Mouse (Mus musculus) liver, embryonic 12.5 days (tissue): ENCODE measurements around the gene Rpl18. TPM values are rescaled to one million over a fixed set of nuclear protein-coding genes. Genes with fewer than 3 reads are reported as not detected.
A peak's percentile ranks its signal among the peaks of the same experiment; 100 is the strongest.

Experiments
- ATAC-seq: fragments of 200-750 bp; cut with Nextera tagmentation; 2 replicates; pipeline ENCODE4 v1.8.0; 2017; ENCODE audit warnings: moderate number of reproducible peaks, mild to moderate bottlenecking, moderate library complexity
- H3K27ac ChIP-seq: fragments of 300-500 bp; sonication (generic); 2 replicates; pipeline ENCODE4 v1.5.1; 2016; ENCODE audit warnings: mild to moderate bottlenecking
- H3K27me3 ChIP-seq: fragments of 300-500 bp; sonication (generic); replicated peaks from 2 replicates; pipeline ENCODE4 v1.6.1; 2016; ENCODE audit warnings: mild to moderate bottlenecking, moderate library complexity
- H3K36me3 ChIP-seq: fragments of 300-500 bp; sonication (generic); 2 replicates; pipeline ENCODE4 v1.6.1; 2016; ENCODE audit warnings: mild to moderate bottlenecking, moderate library complexity
- H3K4me1 ChIP-seq: fragments of 300-500 bp; sonication (generic); 2 replicates; pipeline ENCODE4 v1.6.1; 2016
- H3K4me2 ChIP-seq: fragments of 300-500 bp; sonication (generic); 2 replicates; pipeline ENCODE4 v1.6.1; 2016; ENCODE audit warnings: mild to moderate bottlenecking, moderate library complexity
- H3K4me3 ChIP-seq: fragments of 300-500 bp; sonication (generic); 2 replicates; pipeline ENCODE4 v1.5.1; 2016; ENCODE audit warnings: mild to moderate bottlenecking, moderate library complexity
- H3K9ac ChIP-seq: fragments of 300-500 bp; sonication (generic); 2 replicates; pipeline ENCODE4 v1.6.1; 2016; ENCODE audit warnings: mild to moderate bottlenecking, moderate library complexity
- H3K9me3 ChIP-seq: fragments of 300-500 bp; sonication (generic); replicated peaks from 2 replicates; pipeline ENCODE4 v1.6.1; 2016; ENCODE audit warnings: mild to moderate bottlenecking, moderate library complexity
- WGBS: fragments of 180-500 bp; shearing (Covaris S2); methylation state at CpG from one replicate; pipeline ENCODE4 v1.1.7; 2016; ENCODE audit not compliant: insufficient replicate concordance; 5-methylcytosine and 5-hydroxymethylcytosine counted together
- polyA plus RNA-seq: library from polyadenylated mRNA; unstranded; fragments of >200 nt; fragmentation: Nextera tagmentation; extraction: Ambion mirVana; gene quantifications from 2 replicates; pipeline ENCODE4 v1.2.1, GENCODE M21; 2016

Rpl18 gene
- polyA plus RNA-seq, 1 experiment from 2014 or later, result 939 TPM

DNA sequence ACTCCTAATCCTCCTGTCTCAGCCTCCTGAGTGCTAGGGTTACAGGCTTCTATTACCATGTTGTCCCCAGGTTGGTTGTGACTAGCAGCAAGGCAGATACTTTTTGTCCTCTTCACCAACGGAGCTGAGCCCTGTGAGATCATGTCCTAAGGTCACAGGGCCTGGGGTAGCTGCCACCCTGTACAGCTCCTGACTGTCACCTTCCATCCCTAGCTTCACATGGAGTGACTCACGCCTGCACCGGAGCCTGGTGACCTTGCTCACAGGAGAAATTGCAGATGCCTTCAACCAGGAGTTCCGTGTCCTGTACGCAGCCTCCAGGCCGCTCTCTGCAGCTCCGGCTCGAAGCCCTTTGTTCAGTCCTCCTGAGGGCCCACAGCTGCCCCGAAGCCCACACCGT lies 11.2 kb downstream of the Rpl18 start:
- Histone ChIP-seq H3K9me3 (no peaks in the 10 kb centered on the region), H3K9ac (no peak overlapping the region), H3K4me1 (peaks cover 22% of the 10 kb centered on the region), H3K27ac (no peak overlapping the region), H3K4me2 (no peak overlapping the region), H3K27me3 (no peaks in the 10 kb centered on the region), H3K4me3 (no peak overlapping the region), H3K36me3 (peaks cover 79% of the 10 kb centered on the region)
- no peak for ATAC-seq
- WGBS, result 89% methylated on average over 10 of the region's 10 CpGs

DNA sequence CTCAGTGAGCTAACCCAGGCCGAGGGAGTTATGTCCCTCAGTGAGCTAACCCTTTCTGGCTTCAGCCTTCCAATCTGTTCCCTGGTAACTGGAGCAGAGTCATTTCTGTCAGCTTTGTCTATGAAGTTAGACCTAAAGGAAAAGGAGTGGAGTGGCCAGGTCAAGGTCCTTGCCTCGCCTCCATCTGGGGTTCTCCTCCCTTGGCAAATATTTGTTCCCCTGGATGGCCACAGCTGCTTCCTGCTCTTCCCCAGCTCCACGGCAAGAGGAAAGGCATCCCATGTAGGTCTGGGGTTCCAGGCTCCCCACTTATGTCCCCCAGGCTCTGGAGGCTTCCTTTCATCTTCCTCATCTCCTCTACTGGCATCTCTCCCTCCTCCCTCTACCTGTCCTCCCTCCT lies 12.4 kb downstream of the Rpl18 start:
- ATAC-seq, result no peak
- Histone ChIP-seq H3K27me3 (no peaks in the 10 kb centered on the region), H3K4me2 (no peak overlapping the region), H3K4me3 (no peak overlapping the region), H3K9ac (no peak overlapping the region), H3K36me3 (peaks cover 67% of the 10 kb centered on the region), H3K27ac (no peak overlapping the region), H3K4me1 (peaks cover 22% of the 10 kb centered on the region), H3K9me3 (no peaks in the 10 kb centered on the region)
- WGBS, result 68% methylated on average over 3 of the region's 3 CpGs

DNA sequence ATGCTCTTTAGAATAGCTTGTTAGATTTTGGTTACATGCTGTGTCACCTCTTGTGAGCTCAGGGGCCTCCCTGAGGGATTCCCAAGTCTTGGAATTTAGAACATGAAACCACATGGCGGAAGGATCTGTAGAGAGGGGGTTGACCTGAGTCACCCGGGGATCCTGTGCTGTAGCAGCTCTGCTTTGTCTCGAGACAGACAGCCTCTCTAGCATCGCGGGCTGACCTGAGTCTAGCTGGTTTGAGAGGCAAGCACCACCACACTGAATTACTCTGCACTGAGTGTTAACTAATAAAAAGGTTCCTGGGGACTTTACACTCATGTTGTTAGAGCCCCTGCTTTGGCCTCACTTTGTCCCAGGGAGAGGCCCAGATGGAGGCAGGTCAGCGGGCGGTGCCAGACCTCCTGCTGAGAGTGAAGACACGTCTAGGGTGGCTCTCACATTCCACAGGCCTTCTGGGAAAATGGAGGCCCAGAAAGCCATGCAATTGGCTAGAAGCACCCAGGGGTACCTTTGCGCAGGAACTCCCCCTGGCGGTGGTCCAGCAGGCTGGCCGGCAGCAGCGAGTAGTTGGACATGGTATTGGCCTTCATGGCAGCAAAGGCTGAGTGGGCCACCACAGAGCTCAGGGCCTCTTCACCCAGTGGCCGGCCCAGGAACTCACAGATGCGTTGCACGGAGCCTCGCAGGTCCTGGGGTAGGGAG lies 15.6 kb downstream of the Rpl18 start:
- H3K4me3 ChIP-seq, result no peak overlapping the region
- H3K36me3 ChIP-seq, result peaks cover 35% of the 10 kb centered on the region
- H3K4me1 ChIP-seq, result peaks cover 22% of the 10 kb centered on the region
- H3K27ac ChIP-seq, result no peak overlapping the region; the same call in 1 of the 2 replicates
- H3K9ac ChIP-seq, result no peak overlapping the region
- H3K27me3 ChIP-seq, result no peaks in the 10 kb centered on the region
- H3K9me3 ChIP-seq, result no peaks in the 10 kb centered on the region
- H3K4me2 ChIP-seq, result no peak overlapping the region
- WGBS, result 20% methylated on average over 16 of the region's 16 CpGs
- ATAC-seq, result peak; percentile 31

DNA sequence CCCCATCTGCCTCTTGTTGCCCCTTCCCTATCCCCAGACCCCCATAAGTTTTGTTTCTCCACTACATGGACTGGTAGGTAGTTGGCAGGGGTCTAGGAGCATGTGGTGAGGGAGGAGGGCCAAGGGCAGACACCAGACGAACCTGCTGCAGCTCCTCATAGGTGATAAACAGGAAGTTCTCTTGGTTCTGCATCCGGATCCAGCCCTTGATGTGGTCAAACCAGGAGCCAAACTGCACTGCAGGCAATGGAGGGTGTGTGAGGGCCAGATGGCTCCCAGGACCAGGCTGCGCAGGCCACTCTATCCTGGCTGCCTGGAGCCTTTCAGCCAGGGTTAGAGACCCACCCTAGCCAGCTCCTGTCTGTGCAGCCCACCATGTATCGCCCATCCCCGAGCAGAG lies 18.2 kb downstream of the Rpl18 start:
- 46% methylated on average over 5 of the region's 5 CpGs for WGBS
- Histone ChIP-seq H3K4me2 (no peak overlapping the region), H3K4me1 (peaks cover 22% of the 10 kb centered on the region), H3K27me3 (no peaks in the 10 kb centered on the region), H3K9me3 (no peaks in the 10 kb centered on the region), H3K9ac (no peak overlapping the region), H3K4me3 (no peak overlapping the region), H3K36me3 (peaks cover 11% of the 10 kb centered on the region), H3K27ac (no peak overlapping the region)
- no peak for ATAC-seq

DNA sequence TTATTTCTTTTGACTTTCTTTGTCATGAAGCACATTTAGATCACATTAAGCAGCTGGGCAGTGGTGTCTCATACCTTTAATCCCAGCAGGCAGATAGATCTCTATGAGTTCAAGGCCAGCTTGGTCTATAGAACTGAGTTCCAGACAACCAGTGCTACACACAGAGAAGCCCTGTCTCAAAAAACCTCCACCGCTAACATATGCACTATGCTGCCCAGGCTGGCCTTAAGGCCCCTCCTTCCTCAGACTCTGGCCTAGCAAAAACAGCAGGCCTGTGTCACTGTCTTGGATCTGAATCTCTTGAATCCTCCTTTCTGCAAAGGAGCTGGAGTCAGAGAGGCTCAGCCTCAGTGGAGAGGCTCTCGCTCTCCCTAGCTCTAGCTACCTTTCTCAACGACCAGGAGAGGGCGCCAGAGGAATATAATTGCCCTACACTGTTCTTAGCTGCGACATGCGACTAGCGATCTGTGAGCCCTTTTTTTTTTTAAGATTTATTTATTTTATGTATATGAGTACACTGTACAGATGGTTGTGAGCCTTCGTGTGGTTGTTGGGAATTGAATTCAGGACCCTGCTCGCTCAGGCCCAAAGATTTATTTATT lies 24.0 kb downstream of the Rpl18 start:
- Histone ChIP-seq H3K27me3 (peaks cover 26% of the 10 kb centered on the region; the same call in 1 of the 2 replicates), H3K27ac (no peak overlapping the region), H3K9me3 (no peaks in the 10 kb centered on the region), H3K4me2 (no peak overlapping the region), H3K4me1 (peaks cover 17% of the 10 kb centered on the region), H3K9ac (no peak overlapping the region), H3K4me3 (no peak overlapping the region), H3K36me3 (no peaks in the 10 kb centered on the region)
- ATAC-seq, result no peak
- WGBS, result 6% methylated on average over 9 of the region's 9 CpGs

DNA sequence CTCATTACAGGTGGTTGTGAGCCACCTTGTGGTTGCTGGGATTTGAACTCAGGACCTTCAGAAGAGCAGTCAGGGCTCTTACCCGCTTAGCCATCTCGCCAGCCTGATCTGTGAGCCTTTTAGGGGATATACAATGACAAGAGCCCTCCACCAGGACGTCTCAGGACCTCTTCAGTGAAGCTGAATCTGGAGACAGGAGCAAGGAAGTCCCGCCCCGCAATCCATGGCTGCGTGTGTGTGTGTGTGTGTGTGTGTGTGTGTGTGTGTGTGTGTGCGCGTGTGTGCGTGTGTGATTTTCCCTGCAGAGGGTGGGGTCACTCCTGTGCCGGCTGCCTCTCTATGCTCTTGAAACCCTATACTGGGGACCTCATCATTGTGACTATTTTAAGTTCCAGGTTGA lies 24.6 kb downstream of the Rpl18 start:
- Histone ChIP-seq H3K4me3 (no peak overlapping the region), H3K9ac (no peak overlapping the region), H3K4me1 (peaks cover 17% of the 10 kb centered on the region), H3K36me3 (no peaks in the 10 kb centered on the region), H3K27ac (no peak overlapping the region), H3K27me3 (peaks cover 26% of the 10 kb centered on the region; the same call in 1 of the 2 replicates), H3K9me3 (no peaks in the 10 kb centered on the region), H3K4me2 (no peak overlapping the region)
- ATAC-seq, result no peak
- 60% methylated on average over 10 of the region's 10 CpGs for WGBS

DNA sequence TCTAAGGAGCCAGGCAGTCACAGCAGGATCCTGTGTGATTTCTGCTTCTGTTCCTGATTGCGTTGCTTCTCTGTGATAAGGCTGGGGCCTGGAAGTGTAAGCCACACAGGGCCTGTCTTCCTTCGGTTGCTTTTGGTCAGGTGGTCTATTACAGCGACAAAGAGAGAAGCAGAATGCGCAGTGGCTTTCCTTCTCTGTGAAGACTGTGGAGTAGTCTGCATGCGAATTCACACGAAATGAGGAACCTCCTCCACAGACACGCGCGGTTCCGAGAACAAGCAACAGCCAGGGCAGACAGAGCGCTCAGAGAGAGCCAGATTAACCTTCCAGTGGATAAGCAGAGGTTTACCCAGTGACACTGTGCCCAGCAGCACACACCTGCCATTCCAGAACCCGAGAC lies 26.1 kb downstream of the Rpl18 start:
- Histone ChIP-seq H3K36me3 (no peaks in the 10 kb centered on the region), H3K4me2 (peak overlapping the region; percentile 52), H3K27ac (no peak overlapping the region), H3K4me3 (no peak overlapping the region; the same call in 1 of the 2 replicates), H3K9me3 (no peaks in the 10 kb centered on the region), H3K4me1 (peaks cover 17% of the 10 kb centered on the region), H3K9ac (no peak overlapping the region), H3K27me3 (peaks cover 31% of the 10 kb centered on the region)
- 39% methylated on average over 12 of the region's 12 CpGs for WGBS
- ATAC-seq, result no peak

DNA sequence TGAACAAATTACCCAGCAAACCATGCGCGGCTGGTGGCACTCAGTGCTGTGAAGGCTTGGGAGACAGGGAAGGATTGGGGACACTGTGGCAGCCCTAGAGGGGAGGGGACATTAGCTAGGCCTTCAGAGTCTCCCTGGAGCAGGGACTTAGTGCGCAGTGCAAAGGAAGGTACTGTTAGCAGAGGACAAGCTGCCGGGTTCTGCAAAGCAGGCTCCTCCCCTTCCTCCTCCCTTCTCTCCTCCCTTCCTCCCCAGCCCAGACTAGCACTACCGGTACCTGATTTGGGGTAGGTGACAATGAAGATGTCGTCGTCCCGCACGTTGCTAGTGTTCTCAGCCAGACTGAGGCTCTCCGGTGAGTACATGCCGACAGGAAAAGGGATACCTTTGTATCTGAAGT lies 26.5 kb downstream of the Rpl18 start:
- H3K4me2 ChIP-seq, result peak overlapping the region; percentile 52
- H3K27ac ChIP-seq, result no peak overlapping the region
- no peaks in the 10 kb centered on the region for H3K36me3 ChIP-seq
- 0 out of 2 replicates have a peak, but pooled peaks cover 3% of the 10 kb centered on the region for H3K9me3 ChIP-seq
- WGBS, result 28% methylated on average over 11 of the region's 11 CpGs
- H3K4me3 ChIP-seq, result peak overlapping the region; percentile 22; the same call in 1 of the 2 replicates
- peaks cover 31% of the 10 kb centered on the region for H3K27me3 ChIP-seq
- peaks cover 17% of the 10 kb centered on the region for H3K4me1 ChIP-seq
- no peak; the same call in 1 of the 2 replicates for ATAC-seq
- no peak overlapping the region for H3K9ac ChIP-seq

DNA sequence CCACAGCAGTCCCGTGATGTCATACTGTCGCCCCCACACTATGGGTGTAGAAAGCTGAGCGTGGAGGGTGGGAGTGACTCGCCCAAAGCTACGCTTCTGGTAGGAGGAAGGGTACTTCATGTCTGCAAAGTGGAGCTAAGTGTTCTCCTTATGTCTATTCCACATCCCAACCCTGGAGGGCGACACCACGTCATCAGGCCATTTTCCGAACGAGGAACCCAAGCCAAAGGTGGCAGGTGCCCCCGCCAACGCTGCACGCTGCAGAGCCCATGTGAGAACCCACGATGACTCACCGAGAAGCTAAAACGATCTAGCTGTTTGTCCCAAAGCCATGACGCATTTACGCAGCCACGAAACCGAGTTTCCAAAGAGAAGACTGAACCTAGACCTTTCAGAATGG lies 27.1 kb downstream of the Rpl18 start:
- ATAC-seq, result no peak
- 29% methylated on average over 19 of the region's 19 CpGs for WGBS
- H3K4me2 ChIP-seq, result peak overlapping the region; percentile 52
- H3K9ac ChIP-seq, result no peak overlapping the region
- no peak overlapping the region for H3K27ac ChIP-seq
- peaks cover 17% of the 10 kb centered on the region for H3K4me1 ChIP-seq
- 0 out of 2 replicates have a peak, but pooled peaks cover 4% of the 10 kb centered on the region for H3K9me3 ChIP-seq
- H3K36me3 ChIP-seq, result no peaks in the 10 kb centered on the region
- peak overlapping the region; percentile 22; the same call in 1 of the 2 replicates for H3K4me3 ChIP-seq
- H3K27me3 ChIP-seq, result peaks cover 31% of the 10 kb centered on the region

DNA sequence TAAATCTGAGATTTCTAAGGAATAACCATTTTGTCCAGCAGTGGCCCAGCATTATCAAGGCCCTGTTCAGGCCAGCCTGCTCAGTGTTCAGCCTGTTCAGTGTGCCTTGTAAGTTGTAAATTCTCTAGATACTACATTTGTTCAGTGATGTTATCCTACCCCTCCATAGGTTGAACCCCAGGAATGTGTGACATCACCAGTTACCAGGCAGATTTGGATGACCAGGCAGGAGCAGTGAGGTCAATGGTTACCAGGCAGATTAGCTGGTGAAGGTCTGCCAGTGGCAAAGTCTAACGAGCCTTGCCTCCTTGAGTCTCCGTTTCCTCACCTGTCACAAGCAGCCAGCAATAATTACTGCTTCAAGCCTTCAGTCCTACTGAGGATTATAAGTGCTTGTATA lies 29.1 kb downstream of the Rpl18 start:
- no peak for ATAC-seq
- no peak overlapping the region for H3K9ac ChIP-seq
- H3K4me3 ChIP-seq, result no peak overlapping the region
- H3K4me1 ChIP-seq, result peaks cover 19% of the 10 kb centered on the region
- H3K36me3 ChIP-seq, result no peaks in the 10 kb centered on the region
- H3K27me3 ChIP-seq, result peaks cover 27% of the 10 kb centered on the region
- WGBS, result 51% methylated on average over 2 of the region's 2 CpGs
- no peak overlapping the region for H3K4me2 ChIP-seq
- no peak overlapping the region for H3K27ac ChIP-seq
- H3K9me3 ChIP-seq, result 0 out of 2 replicates have a peak, but pooled peaks cover 4% of the 10 kb centered on the region

DNA sequence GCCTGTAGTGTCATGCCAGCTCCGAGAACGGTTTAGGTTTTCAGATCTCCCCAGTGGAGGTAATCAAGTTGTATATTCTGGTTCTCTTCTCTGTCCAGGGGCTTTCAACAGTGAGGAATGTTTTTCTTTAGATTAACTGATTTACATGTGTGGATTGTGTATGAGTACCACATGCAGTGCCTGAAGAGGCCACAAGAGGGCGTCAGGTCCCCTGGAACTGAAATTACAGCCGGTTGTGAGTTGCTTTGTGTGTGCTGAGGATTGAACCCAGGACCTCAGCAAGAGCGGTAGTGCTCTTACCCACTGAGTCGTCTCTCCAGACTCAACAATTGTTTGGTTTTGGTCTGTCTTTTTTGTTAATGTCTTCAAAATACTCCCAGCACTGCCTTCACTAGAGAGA lies 31.3 kb downstream of the Rpl18 start:
- Histone ChIP-seq H3K4me1 (peaks cover 17% of the 10 kb centered on the region), H3K9me3 (0 out of 2 replicates have a peak, but pooled peaks cover 4% of the 10 kb centered on the region), H3K27ac (no peak overlapping the region), H3K9ac (no peak overlapping the region), H3K36me3 (no peaks in the 10 kb centered on the region), H3K27me3 (peaks cover 19% of the 10 kb centered on the region), H3K4me3 (no peak overlapping the region), H3K4me2 (no peak overlapping the region)
- no peak for ATAC-seq
- WGBS, result 57% methylated on average over 6 of the region's 6 CpGs

DNA sequence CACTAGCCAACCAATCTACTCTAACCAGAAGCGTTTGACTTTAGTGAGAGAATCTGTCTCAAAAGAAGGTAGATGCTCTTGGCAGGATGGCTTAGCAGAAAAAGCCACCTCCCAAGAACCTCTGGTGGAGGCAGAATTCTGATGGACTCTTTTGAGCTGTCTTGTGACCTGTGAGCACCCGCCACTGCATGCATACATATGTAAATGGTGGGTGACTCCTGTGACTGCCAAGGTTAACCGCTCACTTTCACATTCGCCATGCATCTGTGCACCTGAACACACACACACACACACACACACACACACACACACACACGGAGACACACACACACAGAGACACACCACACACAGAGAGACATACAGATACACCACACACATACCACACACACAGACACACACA lies 32.2 kb downstream of the Rpl18 start:
- Histone ChIP-seq H3K9me3 (0 out of 2 replicates have a peak, but pooled peaks cover 4% of the 10 kb centered on the region), H3K27me3 (peaks cover 11% of the 10 kb centered on the region), H3K4me3 (no peak overlapping the region), H3K9ac (no peak overlapping the region), H3K27ac (no peak overlapping the region), H3K4me1 (peaks cover 8% of the 10 kb centered on the region; the same call in 1 of the 2 replicates), H3K36me3 (no peaks in the 10 kb centered on the region), H3K4me2 (no peak overlapping the region)
- no peak for ATAC-seq
- WGBS, result 77% methylated on average over 5 of the region's 5 CpGs
